Mouse (Mus musculus) stomach, embryonic 14.5 days (tissue): ENCODE results near the gene Ap5s1. TPM values are rescaled to one million over a fixed set of nuclear protein-coding genes. Genes with fewer than 3 reads are reported as not detected.

Experiments
- ATAC-seq: fragments of 200-750 bp; cut with Nextera tagmentation; 2 replicates; pipeline ENCODE4 v1.8.0; 2017; ENCODE audit warnings: low read depth, moderate TSS enrichment; ENCODE audit not compliant: insufficient number of reproducible peaks, insufficient read depth, low FRiP score
- H3K27ac ChIP-seq: fragments of 300-500 bp; sonication (generic); 2 replicates; pipeline ENCODE4 v1.5.1; 2014; ENCODE audit warnings: mild to moderate bottlenecking, low read length, moderate library complexity, mixed read lengths
- H3K27me3 ChIP-seq: fragments of 300-500 bp; sonication (generic); 2 replicates; pipeline ENCODE4 v1.6.1; 2014; ENCODE audit warnings: low read length, control low read depth, mixed read lengths; ENCODE audit not compliant: control insufficient read depth, insufficient read depth
- H3K36me3 ChIP-seq: fragments of 300-500 bp; sonication (generic); 2 replicates; pipeline ENCODE4 v1.6.1; 2014; ENCODE audit warnings: mild to moderate bottlenecking, control low read depth, low read length, moderate library complexity, mixed read lengths; ENCODE audit not compliant: control insufficient read depth, insufficient read depth
- H3K4me1 ChIP-seq: fragments of 300-500 bp; sonication (generic); 2 replicates; pipeline ENCODE4 v1.6.1; 2014; ENCODE audit warnings: low read length, control low read depth, mixed read lengths; ENCODE audit not compliant: control insufficient read depth, insufficient read depth
- H3K4me2 ChIP-seq: fragments of 300-500 bp; sonication (generic); replicated peaks from 2 replicates; pipeline ENCODE4 v1.6.1; 2014; ENCODE audit warnings: low read depth, low read length, control low read depth
- H3K4me3 ChIP-seq: fragments of 300-500 bp; sonication (generic); 2 replicates; pipeline ENCODE4 v1.5.1; 2014; ENCODE audit warnings: low read depth, low read length, control low read depth
- H3K9ac ChIP-seq: fragments of 300-500 bp; sonication (generic); replicated peaks from 2 replicates; pipeline ENCODE4 v1.6.1; 2014; ENCODE audit warnings: low read depth, mild to moderate bottlenecking, control low read depth, low read length, moderate library complexity, mixed read lengths
- H3K9me3 ChIP-seq: fragments of 300-500 bp; sonication (generic); 2 replicates; pipeline ENCODE4 v1.6.1; 2016; ENCODE audit warnings: low read depth, low read length, control low read depth; ENCODE audit not compliant: control insufficient read depth
- WGBS: fragments of 180-500 bp; shearing (Covaris S2); extraction: QIAGEN DNeasy Blood & Tissue Kit; methylation state at CpG from one replicate; pipeline ENCODE4 v1.1.7; 2014; 5-methylcytosine and 5-hydroxymethylcytosine counted together
- polyA plus RNA-seq: library from polyadenylated mRNA; unstranded; fragments of >200 nt; fragmentation: Nextera tagmentation; extraction: Ambion mirVana; gene quantifications from 2 replicates; pipeline ENCODE4 v1.2.1, GENCODE M21; 2014

The Ap5s1 gene
- polyA plus RNA-seq, 1 experiment from 2014 or later = 27.0 TPM

- Histone ChIP-seq H3K27me3 (peaks cover 19% of the 10 kb centered on the region; the same call in 1 of the 2 replicates), H3K9ac (no peak overlapping the region), H3K4me3 (peak overlapping the region; percentile 16; the same call in 1 of the 2 replicates), H3K9me3 (no peaks in the 10 kb centered on the region), H3K27ac (no peak overlapping the region), H3K4me1 (peaks cover 12% of the 10 kb centered on the region; the same call in 1 of the 2 replicates), H3K4me2 (peak overlapping the region; percentile 37), H3K36me3 (no peaks in the 10 kb centered on the region; the same call in 1 of the 2 replicates)
- ATAC-seq = no peak
- WGBS = 28% methylated on average over 9 of the region's 9 CpGs
These were observed 35.9 kb upstream of the Ap5s1 start for GRCm38 (mm10) chr2:131170936-131171335.

- Histone ChIP-seq H3K36me3 (no peaks in the 10 kb centered on the region; the same call in 1 of the 2 replicates), H3K4me3 (peak overlapping the region; percentile 16; the same call in 1 of the 2 replicates), H3K4me1 (peaks cover 14% of the 10 kb centered on the region; the same call in 1 of the 2 replicates), H3K9me3 (no peaks in the 10 kb centered on the region), H3K9ac (0 out of 2 replicates have a peak overlapping the region, but pooled peaks have one; percentile 21), H3K27ac (no peak overlapping the region), H3K27me3 (peaks cover 19% of the 10 kb centered on the region; the same call in 1 of the 2 replicates), H3K4me2 (peak overlapping the region; percentile 37)
- peak; percentile 29; the same call in 1 of the 2 replicates for ATAC-seq
- WGBS = 8% methylated on average over 43 of the region's 43 CpGs
These were observed 35.3 kb upstream of the Ap5s1 start for GRCm38 (mm10) chr2:131171401-131172104.

DNA sequence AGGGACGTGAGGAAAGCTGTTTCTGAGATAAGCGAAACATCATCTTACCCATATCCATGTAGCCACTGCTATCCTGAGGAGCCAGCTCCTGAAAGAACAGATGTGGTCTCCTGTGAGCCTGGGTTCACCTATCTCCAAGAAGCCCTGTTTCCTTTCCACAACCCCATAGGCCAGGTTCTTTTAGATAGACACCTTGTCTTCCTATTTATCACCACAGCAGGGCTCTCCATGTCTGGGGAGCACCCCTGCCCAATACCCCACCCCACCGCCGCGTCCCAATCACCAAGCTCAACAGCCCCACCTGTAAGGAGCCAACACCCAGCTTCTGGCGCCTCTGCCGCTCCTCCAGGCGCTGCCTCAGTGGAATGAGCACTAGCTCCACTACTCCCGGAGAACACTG, 34.6 kb upstream of the Ap5s1 start:
- peaks cover 20% of the 10 kb centered on the region; the same call in 1 of the 2 replicates for H3K4me1 ChIP-seq
- H3K4me2 ChIP-seq = no peak overlapping the region
- WGBS = 42% methylated on average over 9 of the region's 9 CpGs
- no peaks in the 10 kb centered on the region; the same call in none of the 2 replicates for H3K36me3 ChIP-seq
- no peaks in the 10 kb centered on the region for H3K9me3 ChIP-seq
- H3K4me3 ChIP-seq = no peak overlapping the region
- H3K9ac ChIP-seq = no peak overlapping the region
- ATAC-seq = no peak
- peaks cover 19% of the 10 kb centered on the region; the same call in 1 of the 2 replicates for H3K27me3 ChIP-seq
- H3K27ac ChIP-seq = no peak overlapping the region

- no peaks in the 10 kb centered on the region for H3K9me3 ChIP-seq
- peak overlapping the region; percentile 76 for H3K4me2 ChIP-seq
- H3K4me1 ChIP-seq = peaks cover 36% of the 10 kb centered on the region
- H3K36me3 ChIP-seq = peaks cover 6% of the 10 kb centered on the region
- no peak overlapping the region for H3K27ac ChIP-seq
- H3K9ac ChIP-seq = no peak overlapping the region
- WGBS = 6% methylated on average over 11 of the region's 11 CpGs
- peak; percentile 16; the same call in 1 of the 2 replicates for ATAC-seq
- peak overlapping the region; percentile 25 for H3K4me3 ChIP-seq
- peaks cover 19% of the 10 kb centered on the region; the same call in 1 of the 2 replicates for H3K27me3 ChIP-seq
These were observed 32.2 kb upstream of the Ap5s1 start for GRCm38 (mm10) chr2:131174700-131175099.

DNA sequence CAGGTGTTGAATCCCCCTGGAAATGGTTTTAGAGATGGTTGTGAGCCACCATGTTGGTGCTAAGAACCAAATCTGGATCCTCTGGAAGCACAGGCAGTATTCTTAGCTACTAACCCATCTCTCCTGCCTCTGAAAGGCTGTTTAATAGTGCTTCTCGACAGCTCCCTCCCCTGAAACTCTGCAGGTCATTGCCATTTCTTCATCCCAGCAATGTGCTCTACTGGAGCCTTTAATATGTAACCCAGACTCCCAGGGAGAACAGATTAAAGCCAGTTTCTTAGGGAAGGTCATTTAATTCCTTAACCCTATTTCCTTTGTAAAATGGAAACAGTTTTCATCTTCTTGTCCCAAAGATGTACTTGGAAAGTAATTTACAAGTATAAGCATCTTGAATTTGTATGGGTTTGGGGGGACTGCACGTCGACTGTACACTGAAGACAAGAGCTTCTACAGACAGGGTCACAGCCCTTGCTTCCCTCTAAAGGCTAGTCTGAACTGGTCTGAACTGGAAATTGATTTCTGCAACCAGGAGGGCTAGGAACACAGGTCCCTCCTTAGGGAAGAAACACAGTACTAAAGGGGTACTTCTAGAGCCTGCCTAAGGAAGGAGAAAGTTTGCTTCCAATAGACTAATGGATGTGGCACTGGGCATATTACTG, 31.5 kb upstream of the Ap5s1 start:
- no peaks in the 10 kb centered on the region for H3K9me3 ChIP-seq
- peaks cover 6% of the 10 kb centered on the region for H3K36me3 ChIP-seq
- WGBS = 72% methylated on average over 3 of the region's 3 CpGs
- peaks cover 17% of the 10 kb centered on the region; the same call in 1 of the 2 replicates for H3K27me3 ChIP-seq
- no peak overlapping the region for H3K4me3 ChIP-seq
- ATAC-seq = no peak
- no peak overlapping the region for H3K9ac ChIP-seq
- H3K4me1 ChIP-seq = peaks cover 36% of the 10 kb centered on the region
- H3K4me2 ChIP-seq = peak overlapping the region; percentile 97; the same call in 1 of the 2 replicates
- H3K27ac ChIP-seq = peak overlapping the region; percentile 76

- 91% methylated on average over 1 of the region's 1 CpGs for WGBS
- H3K4me3 ChIP-seq = no peak overlapping the region
- peak overlapping the region; percentile 97 for H3K4me2 ChIP-seq
- no peaks in the 10 kb centered on the region for H3K9me3 ChIP-seq
- H3K4me1 ChIP-seq = peaks cover 36% of the 10 kb centered on the region
- peaks cover 12% of the 10 kb centered on the region; the same call in 1 of the 2 replicates for H3K27me3 ChIP-seq
- peaks cover 6% of the 10 kb centered on the region for H3K36me3 ChIP-seq
- no peak overlapping the region for H3K9ac ChIP-seq
- peak overlapping the region; percentile 76 for H3K27ac ChIP-seq
- no peak for ATAC-seq
These were observed 31.0 kb upstream of the Ap5s1 start for GRCm38 (mm10) chr2:131175945-131176309.

DNA sequence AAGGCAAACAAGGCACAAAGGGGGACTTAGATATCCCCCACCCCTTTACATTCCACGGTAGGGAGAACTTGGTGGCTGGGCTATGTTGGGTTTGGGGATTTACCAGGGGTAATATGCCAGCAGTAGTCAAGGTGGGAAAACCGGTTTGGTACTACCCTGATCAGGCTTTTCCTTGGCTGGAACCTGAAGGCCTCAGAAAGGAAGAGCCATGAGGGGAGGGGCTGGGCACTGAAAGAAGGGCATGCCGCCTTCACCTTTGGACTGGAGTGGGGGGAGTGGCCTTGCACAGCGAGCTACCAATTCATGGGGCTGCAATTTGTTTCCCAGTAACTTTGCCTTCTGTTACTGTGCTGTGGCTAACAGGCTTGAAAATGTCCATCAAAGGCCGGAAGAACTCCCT, 30.4 kb upstream of the Ap5s1 start:
- 0 out of 2 replicates have a peak, but pooled peaks cover 7% of the 10 kb centered on the region for H3K27me3 ChIP-seq
- H3K27ac ChIP-seq = peak overlapping the region; percentile 82
- H3K9ac ChIP-seq = no peak overlapping the region
- ATAC-seq = peak; percentile 49
- H3K4me3 ChIP-seq = no peak overlapping the region
- H3K4me2 ChIP-seq = peak overlapping the region; percentile 97
- 57% methylated on average over 5 of the region's 5 CpGs for WGBS
- peaks cover 36% of the 10 kb centered on the region for H3K4me1 ChIP-seq
- H3K36me3 ChIP-seq = peaks cover 6% of the 10 kb centered on the region
- no peaks in the 10 kb centered on the region for H3K9me3 ChIP-seq

- ATAC-seq = no peak
- Histone ChIP-seq H3K4me1 (peaks cover 36% of the 10 kb centered on the region), H3K9ac (peak overlapping the region; percentile 93; the same call in 1 of the 2 replicates), H3K27ac (peak overlapping the region; percentile 82), H3K36me3 (peaks cover 6% of the 10 kb centered on the region), H3K27me3 (no peaks in the 10 kb centered on the region), H3K9me3 (no peaks in the 10 kb centered on the region), H3K4me3 (peak overlapping the region; percentile 86), H3K4me2 (peak overlapping the region; percentile 97)
- 78% methylated on average over 9 of the region's 9 CpGs for WGBS
These were observed 28.9 kb upstream of the Ap5s1 start for GRCm38 (mm10) chr2:131177932-131178331.
